Mouse (Mus musculus) embryonic fibroblast, embryonic 13.5 days (primary cell): Measurements from ENCODE around the gene Bpgm.

Experiments
- CTCF ChIP-seq: IDR thresholded peaks from 2 replicates; pipeline ENCODE4 v1.5.1; 2011; ENCODE audit warnings: mild to moderate bottlenecking, control low read depth, low read length, moderate library complexity, borderline replicate concordance; ENCODE audit not compliant: insufficient read depth
- POLR2A ChIP-seq: IDR thresholded peaks from 2 replicates; pipeline ENCODE4 v1.6.1; 2011; ENCODE audit warnings: low read depth, mild to moderate bottlenecking, control low read depth, low read length, moderate library complexity

GRCm38 (mm10) chr6:34478036-34478435 is 2.0 kb downstream of the Bpgm start:
- no peak for TF ChIP-seq CTCF
- TF ChIP-seq POLR2A, result no peak
